Mouse (Mus musculus): ENCODE data around the gene Aplp2. TPM values are rescaled to one million over a fixed set of nuclear protein-coding genes. Genes with fewer than 3 reads are reported as not detected.

Aplp2 gene
- polyA plus RNA-seq, 2 experiments: 202 to 228 TPM

GRCm38 (mm10) chr9:31142924-31143323, 68.7 kb downstream of the Aplp2 start:
- ATAC-seq (ENCODE audit: low FRiP score, low read depth): no peak
- no peak for DNase-seq (ENCODE audit: low spot score)
- no peak for TF ChIP-seq POLR2A (IDR thresholded peaks at IDR 0.05; ENCODE audit: borderline replicate concordance, extremely low read depth, insufficient read depth, insufficient read length)
- no peaks in the 10 kb centered on the region for H3K27me3 ChIP-seq (ENCODE audit: control insufficient read depth, insufficient read depth, low read length)
- no peaks in the 10 kb centered on the region for H3K4me1 ChIP-seq (ENCODE audit: control insufficient read depth, insufficient read depth, low read length)
- H3K9ac ChIP-seq (ENCODE audit: low read depth, low read length, severe bottlenecking): no peak overlapping the region
- H3K4me3 ChIP-seq (replicated peaks; ENCODE audit: low read length): no peak overlapping the region
- H3K4me2 ChIP-seq (replicated peaks; ENCODE audit: low read depth, low read length, severe bottlenecking): no peak overlapping the region
- H3K36me3 ChIP-seq (ENCODE audit: control insufficient read depth, insufficient read depth, low read length): 0 out of 2 replicates have a peak, but pooled peaks cover 3% of the 10 kb centered on the region
- H3K27ac ChIP-seq (replicated peaks; ENCODE audit: low read depth, low read length): no peak overlapping the region
- H3K9me3 ChIP-seq (ENCODE audit: control insufficient read depth, low read length): no peaks in the 10 kb centered on the region
- 79% methylated on average over 1 of the region's 1 CpGs for WGBS

DNA sequence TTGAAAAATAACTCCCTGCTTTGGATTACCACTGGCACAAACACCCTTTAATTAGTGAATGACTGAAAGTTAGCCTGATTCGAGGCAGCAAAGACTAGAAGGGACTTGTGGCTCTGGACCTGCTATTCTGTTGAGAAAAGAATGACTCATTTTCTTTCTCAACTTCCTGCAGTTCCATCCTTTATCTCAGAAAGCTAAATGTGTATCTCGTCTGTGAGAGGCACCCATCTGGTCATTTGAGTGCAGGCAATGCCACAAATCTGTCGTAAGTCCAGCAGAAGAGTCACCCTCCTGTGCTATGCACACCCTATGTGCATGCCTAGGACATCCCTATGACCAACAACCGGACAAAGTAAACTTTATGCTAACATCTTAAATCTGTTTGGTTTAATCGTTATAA, 78.5 kb downstream of the Aplp2 start:
- peaks cover 46% of the 10 kb centered on the region for H3K27me3 ChIP-seq (ENCODE audit: control insufficient read depth, insufficient read depth, low read length)
- TF ChIP-seq POLR2A (IDR thresholded peaks at IDR 0.05; ENCODE audit: borderline replicate concordance, extremely low read depth, insufficient read depth, insufficient read length): no peak

GRCm38 (mm10) chr9:31131205-31131968, 80.2 kb downstream of the Aplp2 start, which contains the start of gene St14:
TSS of gene St14 (minus strand) at chr9:31131853.
- Histone ChIP-seq H3K36me3 (ENCODE audit: control insufficient read depth, insufficient read depth, low read length) (no peaks in the 10 kb centered on the region), H3K4me2 (replicated peaks; ENCODE audit: low read depth, low read length, severe bottlenecking) (peak within 1 kb of the TSS; percentile 93), H3K4me3 (replicated peaks; ENCODE audit: low read length) (peak within 1 kb of the TSS; percentile 48), H3K4me1 (ENCODE audit: control insufficient read depth, insufficient read depth, low read length) (peaks cover 13% of the 10 kb centered on the region), H3K27ac (replicated peaks; ENCODE audit: low read depth, low read length) (no peak within 1 kb of the TSS), H3K9ac (ENCODE audit: low read depth, low read length, severe bottlenecking) (peak within 1 kb of the TSS; percentile 58), H3K27me3 (ENCODE audit: control insufficient read depth, insufficient read depth, low read length) (peaks cover 46% of the 10 kb centered on the region), H3K9me3 (ENCODE audit: control insufficient read depth, low read length) (no peaks in the 10 kb centered on the region)
- DNase-seq (ENCODE audit: low spot score) (no peak), ATAC-seq (ENCODE audit: low FRiP score, low read depth) (no peak)
- under 1% methylated on average over 47 of the region's 74 CpGs for WGBS
- TF ChIP-seq POLR2A (IDR thresholded peaks at IDR 0.05; ENCODE audit: borderline replicate concordance, extremely low read depth, insufficient read depth, insufficient read length): no peak

More for the DNA sequence above, 78.5 kb downstream of the Aplp2 start:
- H3K9ac ChIP-seq (ENCODE audit: low read depth, low read length, severe bottlenecking): no peak overlapping the region
- H3K4me3 ChIP-seq (replicated peaks; ENCODE audit: low read length): no peak overlapping the region
- ATAC-seq (ENCODE audit: low FRiP score, low read depth) (no peak), DNase-seq (ENCODE audit: low spot score) (no peak)
- H3K27ac ChIP-seq (replicated peaks; ENCODE audit: low read depth, low read length): no peak overlapping the region
- peaks cover 13% of the 10 kb centered on the region for H3K4me1 ChIP-seq (ENCODE audit: control insufficient read depth, insufficient read depth, low read length)
- H3K36me3 ChIP-seq (ENCODE audit: control insufficient read depth, insufficient read depth, low read length): no peaks in the 10 kb centered on the region
- no peaks in the 10 kb centered on the region for H3K9me3 ChIP-seq (ENCODE audit: control insufficient read depth, low read length)
- no peak overlapping the region for H3K4me2 ChIP-seq (replicated peaks; ENCODE audit: low read depth, low read length, severe bottlenecking)
- WGBS: 83% methylated on average over 5 of the region's 5 CpGs

GRCm38 (mm10) chr9:31130357-31131204, 81.0 kb downstream of the Aplp2 start:
- ATAC-seq (ENCODE audit: low FRiP score, low read depth): no peak

DNA sequence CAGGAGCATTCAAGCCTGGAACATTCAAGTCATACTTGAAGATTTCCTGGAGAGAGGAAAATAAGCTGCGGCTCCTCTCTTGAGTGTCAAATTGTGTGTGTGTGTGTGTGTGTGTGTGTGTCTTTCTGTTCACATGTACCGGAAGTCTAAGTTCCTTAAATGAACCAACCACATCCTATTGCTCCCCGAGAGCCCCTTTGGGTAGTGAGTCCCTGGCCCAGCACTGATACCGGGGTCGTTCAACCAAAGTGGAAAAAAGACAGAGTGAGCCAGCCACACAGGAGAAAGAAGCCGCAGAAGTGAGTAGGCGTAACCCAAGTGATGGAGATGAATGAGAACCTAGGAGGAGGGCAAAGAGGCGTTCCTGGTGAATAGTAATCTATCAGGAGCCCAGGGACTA, 81.7 kb downstream of the Aplp2 start:
- peaks cover 46% of the 10 kb centered on the region for H3K27me3 ChIP-seq (ENCODE audit: control insufficient read depth, insufficient read depth, low read length)

More at GRCm38 (mm10) chr9:31130357-31131204, 81.0 kb downstream of the Aplp2 start:
- Histone ChIP-seq H3K27ac (replicated peaks; ENCODE audit: low read depth, low read length) (no peak overlapping the region), H3K27me3 (ENCODE audit: control insufficient read depth, insufficient read depth, low read length) (peaks cover 46% of the 10 kb centered on the region), H3K4me1 (ENCODE audit: control insufficient read depth, insufficient read depth, low read length) (peaks cover 13% of the 10 kb centered on the region), H3K4me3 (replicated peaks; ENCODE audit: low read length) (peak overlapping the region; percentile 48), H3K4me2 (replicated peaks; ENCODE audit: low read depth, low read length, severe bottlenecking) (peak overlapping the region; percentile 93), H3K36me3 (ENCODE audit: control insufficient read depth, insufficient read depth, low read length) (no peaks in the 10 kb centered on the region), H3K9me3 (ENCODE audit: control insufficient read depth, low read length) (no peaks in the 10 kb centered on the region), H3K9ac (ENCODE audit: low read depth, low read length, severe bottlenecking) (peak overlapping the region; percentile 58)
- DNase-seq (ENCODE audit: low spot score): no peak
- TF ChIP-seq POLR2A (IDR thresholded peaks at IDR 0.05; ENCODE audit: borderline replicate concordance, extremely low read depth, insufficient read depth, insufficient read length): no peak
- 8% methylated on average over 24 of the region's 26 CpGs for WGBS

More for the DNA sequence above, 81.7 kb downstream of the Aplp2 start:
- 57% methylated on average over 8 of the region's 8 CpGs for WGBS
- Histone ChIP-seq H3K4me1 (ENCODE audit: control insufficient read depth, insufficient read depth, low read length) (peaks cover 13% of the 10 kb centered on the region), H3K36me3 (ENCODE audit: control insufficient read depth, insufficient read depth, low read length) (no peaks in the 10 kb centered on the region), H3K4me2 (replicated peaks; ENCODE audit: low read depth, low read length, severe bottlenecking) (peak overlapping the region; percentile 93; the same call in 1 of the 2 replicates), H3K9me3 (ENCODE audit: control insufficient read depth, low read length) (no peaks in the 10 kb centered on the region), H3K9ac (ENCODE audit: low read depth, low read length, severe bottlenecking) (no peak overlapping the region), H3K27ac (replicated peaks; ENCODE audit: low read depth, low read length) (no peak overlapping the region), H3K4me3 (replicated peaks; ENCODE audit: low read length) (no peak overlapping the region; the same call in 1 of the 2 replicates)
- DNase-seq (ENCODE audit: low spot score): no peak
- no peak for ATAC-seq (ENCODE audit: low FRiP score, low read depth)
- TF ChIP-seq POLR2A (IDR thresholded peaks at IDR 0.05; ENCODE audit: borderline replicate concordance, extremely low read depth, insufficient read depth, insufficient read length): no peak

All from limb, embryonic 14.5 days (tissue).